Comparison of ENCODE assay signal across 8 mouse cellular contexts in the genomic region with DNA sequence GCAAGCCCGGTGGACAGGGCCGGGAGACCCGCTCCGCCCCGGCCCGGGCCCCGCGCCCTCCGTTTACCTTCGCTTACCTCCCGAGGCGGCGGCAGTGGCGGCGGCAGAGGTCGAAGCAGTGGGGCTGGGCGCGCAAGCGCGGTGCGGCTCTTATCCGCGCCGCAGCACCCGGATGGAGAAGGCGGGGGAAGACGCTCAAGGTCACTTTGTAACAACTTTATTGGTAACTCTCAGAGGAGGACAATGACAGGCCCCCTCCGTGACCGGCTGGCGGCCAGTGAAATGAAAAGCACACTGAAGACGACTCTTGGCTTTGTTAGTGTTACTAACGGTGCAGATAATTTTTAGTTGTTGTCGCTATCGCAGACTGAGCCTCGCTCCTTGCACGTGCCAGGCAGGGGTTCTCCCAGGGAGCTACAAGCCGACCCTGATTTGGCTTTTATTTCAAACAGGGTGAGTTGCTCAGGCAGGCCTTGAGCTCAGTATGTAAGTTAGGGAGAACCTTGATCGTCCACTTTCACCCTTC. TPM values are rescaled to one million over a fixed set of nuclear protein-coding genes. Genes with fewer than 3 reads are reported as not detected.
DNase-seq lines count a peak whose midpoint lies in the region; ATAC-seq and TF ChIP-seq lines count a peak whose summit lies in the region.

A gene (minus strand): TSS at position 152 of the 526 bp plus-strand sequence.

- under 1% methylated on average over 38 of the region's 38 CpGs for WGBS in forebrain, embryonic 14.5 days
- WGBS in neural tube, embryonic 15.5 days: under 1% methylated on average over 38 of the region's 38 CpGs

- peak within 1 kb of the TSS; percentile 68 for H3K27ac ChIP-seq in ES-Bruce4 (ENCODE audit: insufficient read depth, low read length)
- H3K27ac ChIP-seq in forebrain, embryonic 14.5 days (ENCODE audit: low read depth, low read length): peak within 1 kb of the TSS; percentile 79
- peak within 1 kb of the TSS; percentile 89 for H3K27ac ChIP-seq in neural tube, embryonic 15.5 days (replicated peaks)

- ATAC-seq in cerebellum, adult (ENCODE audit: insufficient number of reproducible peaks, low FRiP score, low TSS enrichment): peak; percentile 95
- peak; percentile 96 for ATAC-seq in forebrain, embryonic 14.5 days
- ATAC-seq in neural tube, embryonic 15.5 days (ENCODE audit: low FRiP score): peak; percentile 93

- peak; percentile 97 for DNase-seq in forebrain, embryonic 14.5 days (ENCODE audit: low spot score)
- DNase-seq in heart, postnatal 14 days: peak; percentile 91 to 94
- DNase-seq in layer of hippocampus, adult 11-12 months (ENCODE audit: low spot score): peak; percentile 91
- DNase-seq in lung, adult 18-20 months: peak; percentile 91 to 93
- peak; percentile 93 for DNase-seq in testis, postnatal 14 days (ENCODE audit: low spot score)

- peak within 1 kb of the TSS; percentile 97 for H3K4me3 ChIP-seq in ES-Bruce4 (ENCODE audit: low read depth, low read length)
- H3K4me3 ChIP-seq in forebrain, embryonic 14.5 days (ENCODE audit: low read depth, low read length): peak within 1 kb of the TSS; percentile 99
- H3K4me3 ChIP-seq in neural tube, embryonic 15.5 days (replicated peaks): peak within 1 kb of the TSS; percentile 98

- H3K4me1 ChIP-seq in ES-Bruce4 (ENCODE audit: control insufficient read depth, insufficient read depth, low read length): no peaks in the 10 kb centered on the region
- H3K4me1 ChIP-seq in forebrain, embryonic 14.5 days (ENCODE audit: control insufficient read depth, insufficient read depth, low read length): peaks cover 5% of the 10 kb centered on the region; the same call in 1 of the 2 replicates
- peaks cover 20% of the 10 kb centered on the region for H3K4me1 ChIP-seq in neural tube, embryonic 15.5 days

- TF ChIP-seq CTCF in ES-Bruce4 (IDR thresholded peaks at IDR 0.05; ENCODE audit: low read depth, low read length): no peak

- TF ChIP-seq POLR2A in ES-Bruce4 (IDR thresholded peaks at IDR 0.05; ENCODE audit: insufficient read depth, low read length): peak; percentile 56

- TF ChIP-seq EP300 in ES-Bruce4 (IDR thresholded peaks at IDR 0.05; ENCODE audit: insufficient read depth, low read depth, low read length): no peak

- intact Hi-C loops in heart, postnatal 14 days (cut with DNase I): no loop called here

- peak within 1 kb of the TSS; percentile 97 for H3K9ac ChIP-seq in ES-Bruce4 (ENCODE audit: low read depth, poor library complexity, severe bottlenecking)
- H3K9ac ChIP-seq in forebrain, embryonic 14.5 days (ENCODE audit: low read length): peak within 1 kb of the TSS; percentile 99
- H3K9ac ChIP-seq in neural tube, embryonic 15.5 days (replicated peaks): peak within 1 kb of the TSS; percentile 100

- H3K9me3 ChIP-seq in ES-Bruce4 (replicated peaks; ENCODE audit: control insufficient read depth, insufficient read depth, low read length, poor library complexity, severe bottlenecking): no peaks in the 10 kb centered on the region
- no peaks in the 10 kb centered on the region for H3K9me3 ChIP-seq in forebrain, embryonic 14.5 days (replicated peaks; ENCODE audit: control insufficient read depth, low read length)
- no peaks in the 10 kb centered on the region for H3K9me3 ChIP-seq in neural tube, embryonic 15.5 days (replicated peaks)

- peaks cover 33% of the 10 kb centered on the region for H3K36me3 ChIP-seq in ES-Bruce4 (ENCODE audit: control insufficient read depth, insufficient read depth, low read length, poor library complexity, severe bottlenecking)
- peaks cover 28% of the 10 kb centered on the region for H3K36me3 ChIP-seq in forebrain, embryonic 14.5 days (ENCODE audit: control insufficient read depth, insufficient read depth, low read length)
- H3K36me3 ChIP-seq in neural tube, embryonic 15.5 days: peaks cover 27% of the 10 kb centered on the region

- peak within 1 kb of the TSS; percentile 75 for H3K4me2 ChIP-seq in forebrain, embryonic 14.5 days (ENCODE audit: low read length)
- H3K4me2 ChIP-seq in neural tube, embryonic 15.5 days: peak within 1 kb of the TSS; percentile 72

- no peaks in the 10 kb centered on the region for H3K27me3 ChIP-seq in ES-Bruce4 (ENCODE audit: control insufficient read depth, insufficient read depth, low read length, poor library complexity, severe bottlenecking)
- H3K27me3 ChIP-seq in forebrain, embryonic 14.5 days (replicated peaks; ENCODE audit: control insufficient read depth, insufficient read depth, low read length): no peaks in the 10 kb centered on the region
- H3K27me3 ChIP-seq in neural tube, embryonic 15.5 days (replicated peaks): no peaks in the 10 kb centered on the region

RNA-seq across cellular contexts. Expression of the gene that starts here (rescaled TPM):
- 470 and 481 TPM in 2 replicates for polyA plus RNA-seq in ES-Bruce4 (2011; ENCODE audit: insufficient read depth, insufficient read length, low read depth, missing spikeins)
- polyA plus RNA-seq in forebrain, embryonic 14.5 days (2014; fragmentation: Nextera tagmentation; extraction: Ambion mirVana): 842 and 1,033 TPM in 2 replicates
- 1,000 to 10,000 TPM; 3,634 to 3,681 TPM for total RNA-seq in heart, postnatal 14 days (2021)
- polyA plus RNA-seq in neural tube, embryonic 15.5 days (2015; fragmentation: Nextera tagmentation; extraction: Ambion mirVana): 1,273 and 1,297 TPM in 2 replicates

Comparison
In these comparisons a context has a peak if more than half of its experiments do, and no peak if none do; other contexts are left out.
1. Peak in every context shown above with its lines: DNase-seq, ATAC-seq, H3K4me3 ChIP-seq and H3K27ac ChIP-seq.